Mouse (Mus musculus) myocyte (in vitro differentiated cells): Measurements from ENCODE around the gene Ranbp17.

Experiments used
- MAX ChIP-seq: IDR thresholded peaks from one replicate; pipeline ENCODE4 v1.6.1; 2011; ENCODE audit warnings: low read depth, mild to moderate bottlenecking, control low read depth
- MYOG ChIP-seq, 3 experiments: IDR thresholded peaks; one replicate each; pipeline ENCODE4 v1.6.1; 2011; ENCODE audit warnings: control low read depth in 2 of 3, low read depth in 2 of 3, mild to moderate bottlenecking in 2 of 3; ENCODE audit not compliant: insufficient read length in 2 of 3, control insufficient read depth in 1 of 3, insufficient read depth in 1 of 3
- POLR2A ChIP-seq: IDR thresholded peaks from one replicate; pipeline ENCODE4 v1.6.1; 2011; ENCODE audit warnings: low read depth, mild to moderate bottlenecking, control low read depth, moderate library complexity; ENCODE audit not compliant: insufficient read length
- USF1 ChIP-seq: IDR thresholded peaks from one replicate; pipeline ENCODE4 v1.6.1; 2011; ENCODE audit warnings: low read depth, mild to moderate bottlenecking, control low read depth, moderate library complexity

GRCm38 (mm10) chr11:33479209-33479608 lies 34.3 kb downstream of the Ranbp17 start:
- TF ChIP-seq POLR2A, result no peak
- TF ChIP-seq MAX, result no peak
- TF ChIP-seq MYOG (IDR thresholded peaks at IDR 0.05; ENCODE audit: control insufficient read depth in 1 of 3, insufficient read depth in 1 of 3, insufficient read length in 2 of 3, low read depth in 2 of 3), result no peak
- no peak for TF ChIP-seq USF1
